Mouse (Mus musculus) heart, postnatal 0 days (tissue): ENCODE data around the gene Immp2l.

Experiments used
- CTCF ChIP-seq: IDR thresholded peaks from 2 replicates; pipeline ENCODE4 v1.5.1; 2016; ENCODE audit warnings: antibody characterized with exemption, control low read depth, low read depth
- EP300 ChIP-seq: IDR thresholded peaks from 2 replicates; pipeline ENCODE4 v1.6.1; 2016; ENCODE audit warnings: antibody characterized with exemption, low read depth

DNA sequence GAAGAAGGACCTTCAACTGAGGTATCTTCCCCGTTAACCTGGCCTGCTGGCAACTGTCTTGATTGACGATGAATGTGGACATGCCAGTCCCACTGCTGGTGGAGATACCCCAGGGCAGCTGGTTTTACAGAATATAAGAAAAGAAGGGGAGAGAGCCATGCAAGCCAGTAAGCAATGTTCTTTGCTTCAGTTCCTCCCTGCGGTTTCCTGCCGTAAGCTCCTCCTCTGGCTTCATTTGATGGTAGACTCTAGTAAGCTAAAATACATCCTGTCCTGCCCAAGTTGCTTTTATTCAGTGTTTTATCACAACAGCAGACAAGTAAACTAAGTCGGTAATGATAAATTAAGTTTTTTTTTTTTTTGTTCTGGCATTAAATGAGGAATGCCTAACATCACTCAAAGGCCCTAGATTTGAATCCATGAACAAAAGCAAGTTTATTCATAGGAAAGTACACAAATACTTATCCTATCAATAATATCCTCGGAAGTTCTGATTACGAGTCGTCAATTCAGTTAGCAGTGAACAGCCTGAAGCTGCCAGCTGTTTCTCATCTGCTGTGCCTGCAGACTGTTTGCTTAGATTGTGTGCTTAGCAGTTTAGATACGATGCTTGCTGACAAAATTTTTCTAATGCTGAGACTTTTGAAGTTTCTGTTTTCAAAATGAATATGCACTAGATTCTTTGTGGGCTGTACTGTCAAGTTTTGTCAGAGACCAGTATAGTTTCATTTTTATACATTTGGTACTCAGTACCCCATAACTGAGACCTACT lies 476.3 kb downstream of the Immp2l start:
- TF ChIP-seq CTCF (no peak), EP300 (no peak)
